Mouse (Mus musculus) lung, adult 2 months (tissue): ENCODE results near the gene Peg10.

ENCODE experiments used
- CTCF ChIP-seq: fragments of 200-500 bp; IDR thresholded peaks from 2 replicates; pipeline ENCODE4 v1.5.1; 2011; ENCODE audit warnings: mild to moderate bottlenecking, low read length, control low read depth; ENCODE audit not compliant: insufficient read depth
- POLR2A ChIP-seq: fragments of 200-500 bp; IDR thresholded peaks from 2 replicates; pipeline ENCODE4 v1.6.1; 2011; ENCODE audit warnings: low read depth, mild to moderate bottlenecking, control low read depth, low read length, borderline replicate concordance; ENCODE audit errors: extremely low read depth

- TF ChIP-seq POLR2A (no peak), CTCF (no peak)
Observed at GRCm38 (mm10) chr6:4738717-4739116, 8.4 kb upstream of the Peg10 start.
